Mouse (Mus musculus): ENCODE measurements around the gene C1qtnf6. TPM values are rescaled to one million over a fixed set of nuclear protein-coding genes. Genes with fewer than 3 reads are reported as not detected.

C1qtnf6 gene
- polyA plus RNA-seq, 1 experiment from 2014 or later = 41.1 TPM

GRCm38 (mm10) chr15:78479470-78479869, 51.7 kb downstream of the C1qtnf6 start:
- WGBS = 70% methylated on average over 5 of the region's 5 CpGs

DNA sequence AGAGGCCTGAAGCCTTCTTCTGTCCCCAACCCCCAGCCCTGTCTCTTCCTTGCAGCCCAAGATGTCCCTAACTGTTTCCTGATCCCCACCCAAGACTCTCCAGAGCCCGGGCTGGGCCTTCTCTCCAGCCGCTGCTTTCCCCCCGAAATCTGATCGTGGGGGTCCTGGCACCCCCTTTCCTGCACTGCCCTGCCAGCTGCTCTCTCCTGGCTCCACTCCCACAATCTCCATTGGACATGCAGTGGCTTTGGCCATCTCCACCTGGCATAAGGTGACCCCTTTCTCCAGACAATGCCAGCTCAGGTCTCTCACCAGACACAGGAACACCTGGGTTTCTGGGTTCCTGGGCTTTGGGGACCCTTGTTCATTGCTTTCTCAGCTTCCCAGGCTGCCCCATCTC, 53.1 kb downstream of the C1qtnf6 start:
- Histone ChIP-seq H3K4me3 (ENCODE audit: control insufficient read depth in 1 of 2, insufficient read depth in 1 of 2, low read depth in 1 of 2, low read length in 2 of 2) (no peak overlapping the region), H3K36me3 (ENCODE audit: control insufficient read depth, insufficient read depth, low read length) (no peaks in the 10 kb centered on the region), H3K9ac (ENCODE audit: low read length) (no peak overlapping the region), H3K27me3 (ENCODE audit: control insufficient read depth, insufficient read depth, low read length) (0 out of 2 replicates have a peak, but pooled peaks cover 3% of the 10 kb centered on the region), H3K9me3 (ENCODE audit: control insufficient read depth, low read length) (no peaks in the 10 kb centered on the region), H3K27ac (replicated peaks in 1 of 2; ENCODE audit: control insufficient read depth in 1 of 2, insufficient read depth in 1 of 2, low read depth in 2 of 2, low read length in 2 of 2) (no peak overlapping the region), H3K4me1 (ENCODE audit: control insufficient read depth in 2 of 2, insufficient read depth in 2 of 2, low read length in 2 of 2) (peaks cover 3 to 9% of the 10 kb centered on the region in 2 experiments; a peak in 1 of 4 replicates), H3K4me2 (ENCODE audit: low read length) (no peak overlapping the region)
- 81% methylated on average over 4 of the region's 4 CpGs for WGBS
- ATAC-seq (ENCODE audit: insufficient number of reproducible peaks, insufficient read depth, low FRiP score, low read depth) = no peak

More at GRCm38 (mm10) chr15:78479470-78479869, 51.7 kb downstream of the C1qtnf6 start:
- peaks cover 3 to 9% of the 10 kb centered on the region in 2 experiments; a peak in 1 of 4 replicates for H3K4me1 ChIP-seq (ENCODE audit: control insufficient read depth in 2 of 2, insufficient read depth in 2 of 2, low read length in 2 of 2)
- H3K27ac ChIP-seq (replicated peaks in 1 of 2; ENCODE audit: control insufficient read depth in 1 of 2, insufficient read depth in 1 of 2, low read depth in 2 of 2, low read length in 2 of 2) = no peak overlapping the region
- ATAC-seq (ENCODE audit: insufficient number of reproducible peaks, insufficient read depth, low FRiP score, low read depth) = no peak
- no peaks in the 10 kb centered on the region for H3K9me3 ChIP-seq (ENCODE audit: control insufficient read depth, low read length)
- H3K27me3 ChIP-seq (ENCODE audit: control insufficient read depth, insufficient read depth, low read length) = 0 out of 2 replicates have a peak, but pooled peaks cover 7% of the 10 kb centered on the region
- no peak overlapping the region for H3K9ac ChIP-seq (ENCODE audit: low read length)
- no peaks in the 10 kb centered on the region for H3K36me3 ChIP-seq (ENCODE audit: control insufficient read depth, insufficient read depth, low read length)
- no peak overlapping the region for H3K4me2 ChIP-seq (ENCODE audit: low read length)
- no peak overlapping the region for H3K4me3 ChIP-seq (ENCODE audit: control insufficient read depth in 1 of 2, insufficient read depth in 1 of 2, low read depth in 1 of 2, low read length in 2 of 2)

DNA sequence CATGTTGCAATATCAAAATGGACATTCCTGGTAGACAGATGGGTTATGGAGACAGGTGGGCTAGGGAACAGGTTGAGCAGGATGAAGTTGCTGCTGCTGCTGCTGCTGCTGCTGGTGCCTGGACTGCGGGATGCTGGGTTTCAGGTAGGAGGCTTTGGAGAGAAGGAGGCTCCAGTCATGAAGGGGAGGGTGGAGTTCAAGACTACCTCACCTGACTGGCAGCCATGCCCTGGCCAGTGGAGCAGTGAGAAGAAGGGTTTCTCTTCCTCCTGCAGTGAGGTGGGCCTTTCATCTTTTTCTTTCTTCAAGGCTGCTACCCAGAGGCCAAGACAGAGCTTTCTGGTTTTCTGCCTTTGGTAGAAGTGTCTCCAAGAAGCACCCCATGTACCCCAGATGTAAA, 54.3 kb downstream of the C1qtnf6 start:
- H3K4me2 ChIP-seq (ENCODE audit: low read length) = no peak overlapping the region

GRCm38 (mm10) chr15:78475604-78476031, 55.6 kb downstream of the C1qtnf6 start:
- Histone ChIP-seq H3K27ac (replicated peaks in 1 of 2; ENCODE audit: control insufficient read depth in 1 of 2, insufficient read depth in 1 of 2, low read depth in 2 of 2, low read length in 2 of 2) (no peak overlapping the region), H3K4me2 (ENCODE audit: low read length) (no peak overlapping the region), H3K27me3 (ENCODE audit: control insufficient read depth, insufficient read depth, low read length) (0 out of 2 replicates have a peak, but pooled peaks cover 3% of the 10 kb centered on the region), H3K9me3 (ENCODE audit: control insufficient read depth, low read length) (no peaks in the 10 kb centered on the region), H3K4me1 (ENCODE audit: control insufficient read depth in 2 of 2, insufficient read depth in 2 of 2, low read length in 2 of 2) (peaks cover 14 to 15% of the 10 kb centered on the region in 2 experiments; a peak in 3 of 4 replicates), H3K9ac (ENCODE audit: low read length) (no peak overlapping the region), H3K36me3 (ENCODE audit: control insufficient read depth, insufficient read depth, low read length) (no peaks in the 10 kb centered on the region), H3K4me3 (ENCODE audit: control insufficient read depth in 1 of 2, insufficient read depth in 1 of 2, low read depth in 1 of 2, low read length in 2 of 2) (no peak overlapping the region)
- WGBS = 46% methylated on average over 3 of the region's 3 CpGs
- peak; percentile 20; the same call in 1 of the 2 replicates for ATAC-seq (ENCODE audit: insufficient number of reproducible peaks, insufficient read depth, low FRiP score, low read depth)

More for the DNA sequence above, 54.3 kb downstream of the C1qtnf6 start:
- H3K27me3 ChIP-seq (ENCODE audit: control insufficient read depth, insufficient read depth, low read length) = 0 out of 2 replicates have a peak, but pooled peaks cover 3% of the 10 kb centered on the region
- ATAC-seq (ENCODE audit: insufficient number of reproducible peaks, insufficient read depth, low FRiP score, low read depth) = no peak
- 87% methylated on average over 1 of the region's 1 CpGs for WGBS
- no peaks in the 10 kb centered on the region for H3K36me3 ChIP-seq (ENCODE audit: control insufficient read depth, insufficient read depth, low read length)
- H3K27ac ChIP-seq (replicated peaks in 1 of 2; ENCODE audit: control insufficient read depth in 1 of 2, insufficient read depth in 1 of 2, low read depth in 2 of 2, low read length in 2 of 2) = no peak overlapping the region
- H3K9ac ChIP-seq (ENCODE audit: low read length) = no peak overlapping the region
- H3K4me3 ChIP-seq (ENCODE audit: control insufficient read depth in 1 of 2, insufficient read depth in 1 of 2, low read depth in 1 of 2, low read length in 2 of 2) = no peak overlapping the region
- H3K4me1 ChIP-seq (ENCODE audit: control insufficient read depth in 2 of 2, insufficient read depth in 2 of 2, low read length in 2 of 2) = peaks cover 4 to 11% of the 10 kb centered on the region in 2 experiments; a peak in 2 of 4 replicates
- no peaks in the 10 kb centered on the region for H3K9me3 ChIP-seq (ENCODE audit: control insufficient read depth, low read length)

DNA sequence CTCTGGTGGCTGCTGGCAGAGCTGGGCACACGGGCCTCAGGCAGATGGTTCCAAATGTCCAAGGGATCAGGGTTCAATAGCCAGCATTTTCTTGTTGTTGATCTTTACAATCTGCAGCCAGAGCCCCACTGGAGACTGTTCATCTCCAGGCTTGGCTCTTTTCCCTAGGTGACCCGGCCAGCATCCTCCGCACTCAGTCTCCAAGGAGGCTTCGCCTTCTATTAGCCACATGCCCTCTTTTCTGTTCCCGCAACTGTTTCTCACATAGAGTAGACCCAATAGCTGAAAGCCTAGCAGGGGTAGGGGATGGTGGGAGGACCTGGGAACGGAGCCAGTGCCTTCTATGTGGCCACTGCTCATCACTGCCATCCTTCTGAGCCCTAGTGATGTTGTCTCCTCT, 57.8 kb downstream of the C1qtnf6 start:
- Histone ChIP-seq H3K27me3 (ENCODE audit: control insufficient read depth, insufficient read depth, low read length) (0 out of 2 replicates have a peak, but pooled peaks cover 3% of the 10 kb centered on the region), H3K9ac (ENCODE audit: low read length) (no peak overlapping the region), H3K4me3 (ENCODE audit: control insufficient read depth in 1 of 2, insufficient read depth in 1 of 2, low read depth in 1 of 2, low read length in 2 of 2) (no peak overlapping the region), H3K36me3 (ENCODE audit: control insufficient read depth, insufficient read depth, low read length) (no peaks in the 10 kb centered on the region), H3K27ac (replicated peaks in 1 of 2; ENCODE audit: control insufficient read depth in 1 of 2, insufficient read depth in 1 of 2, low read depth in 2 of 2, low read length in 2 of 2) (no peak overlapping the region), H3K9me3 (ENCODE audit: control insufficient read depth, low read length) (no peaks in the 10 kb centered on the region), H3K4me2 (ENCODE audit: low read length) (no peak overlapping the region), H3K4me1 (ENCODE audit: control insufficient read depth in 2 of 2, insufficient read depth in 2 of 2, low read length in 2 of 2) (peaks cover 16 to 18% of the 10 kb centered on the region in 2 experiments; a peak in 3 of 4 replicates)
- WGBS = 76% methylated on average over 6 of the region's 6 CpGs
- ATAC-seq (ENCODE audit: insufficient number of reproducible peaks, insufficient read depth, low FRiP score, low read depth) = no peak

Other genes with a start within 250 kb of the C1qtnf6 start
- 0.18 and 0.19 TPM in 2 replicates for gene Csf2rb2, start 225.7 kb downstream of the C1qtnf6 start, polyA plus RNA-seq (2014; fragmentation: Nextera tagmentation; extraction: Ambion mirVana)
- gene Csf2rb, start 205.7 kb downstream of the C1qtnf6 start, polyA plus RNA-seq (2014; fragmentation: Nextera tagmentation; extraction: Ambion mirVana) = 0.99 and 1.00 TPM in 2 replicates
- not detected in 2 replicates for gene Tex33, start 135.5 kb downstream of the C1qtnf6 start, polyA plus RNA-seq (2014; fragmentation: Nextera tagmentation; extraction: Ambion mirVana)
- gene Tst, start 125.5 kb downstream of the C1qtnf6 start, polyA plus RNA-seq (2014; fragmentation: Nextera tagmentation; extraction: Ambion mirVana) = 18.2 and 18.9 TPM in 2 replicates
- gene Mpst, start 125.0 kb downstream of the C1qtnf6 start, polyA plus RNA-seq (2014; fragmentation: Nextera tagmentation; extraction: Ambion mirVana) = 1.9 and 2.2 TPM in 2 replicates
- gene Kctd17, start 102.9 kb downstream of the C1qtnf6 start, polyA plus RNA-seq (2014; fragmentation: Nextera tagmentation; extraction: Ambion mirVana) = 21.2 and 22.0 TPM in 2 replicates
- gene Tmprss6, start 62.8 kb downstream of the C1qtnf6 start, polyA plus RNA-seq (2014; fragmentation: Nextera tagmentation; extraction: Ambion mirVana) = 0.09 TPM in 1 of 2 replicates, not detected in the other
- gene Il2rb, start 36.1 kb downstream of the C1qtnf6 start, polyA plus RNA-seq (2014; fragmentation: Nextera tagmentation; extraction: Ambion mirVana) = 0.16 and 0.19 TPM in 2 replicates
- not detected in 2 replicates for gene Sstr3, start 13.3 kb upstream of the C1qtnf6 start, polyA plus RNA-seq (2014; fragmentation: Nextera tagmentation; extraction: Ambion mirVana)
- 8.1 and 10.0 TPM in 2 replicates for gene Rac2, start 41.4 kb upstream of the C1qtnf6 start, polyA plus RNA-seq (2014; fragmentation: Nextera tagmentation; extraction: Ambion mirVana)
- 2.4 and 3.3 TPM in 2 replicates for gene Cyth4, start 65.6 kb upstream of the C1qtnf6 start, polyA plus RNA-seq (2014; fragmentation: Nextera tagmentation; extraction: Ambion mirVana)
- gene Elfn2, start 187.4 kb upstream of the C1qtnf6 start, polyA plus RNA-seq (2014; fragmentation: Nextera tagmentation; extraction: Ambion mirVana) = not detected in 2 replicates
- gene Mfng, start 242.1 kb upstream of the C1qtnf6 start, polyA plus RNA-seq (2014; fragmentation: Nextera tagmentation; extraction: Ambion mirVana) = 8.2 and 8.3 TPM in 2 replicates

All from heart, embryonic 14.5 days (tissue).